Mouse (Mus musculus) kidney, postnatal 0 days (tissue): Measurements from ENCODE around the gene Pdcd2. TPM values are rescaled to one million over a fixed set of nuclear protein-coding genes. Genes with fewer than 3 reads are reported as not detected.
A peak's percentile ranks its signal among the peaks of the same experiment; 100 is the strongest.
"Not testable (repeated sequence)": the region's sequence is repeated elsewhere in the genome, so short reads cannot be mapped to it uniquely, and the experiment has no call there.

Experiments
- ATAC-seq: fragments of 200-750 bp; cut with Nextera tagmentation; replicated peaks from 2 replicates; pipeline ENCODE4 v1.8.0; 2017; ENCODE audit warnings: low read depth, moderate number of reproducible peaks, moderate TSS enrichment, moderate library complexity; ENCODE audit not compliant: low FRiP score
- DNase-seq: peaks from one replicate; pipeline ENCODE4 v3.0.0-alpha.2; 2016; ENCODE audit warnings: low spot score
- H3K27ac ChIP-seq: fragments of 300-500 bp; sonication (generic); 2 replicates; pipeline ENCODE4 v1.5.1; 2014; ENCODE audit warnings: mild to moderate bottlenecking
- H3K27me3 ChIP-seq: fragments of 300-500 bp; sonication (generic); 2 replicates; pipeline ENCODE4 v1.6.1; 2014; ENCODE audit warnings: low read length, mixed read lengths; ENCODE audit not compliant: insufficient read depth
- H3K36me3 ChIP-seq: fragments of 300-500 bp; sonication (generic); 2 replicates; pipeline ENCODE4 v1.6.1; 2014; ENCODE audit warnings: low read length, mixed read lengths; ENCODE audit not compliant: insufficient read depth
- H3K4me1 ChIP-seq: fragments of 300-500 bp; sonication (generic); replicated peaks from 2 replicates; pipeline ENCODE4 v1.6.1; 2014; ENCODE audit warnings: antibody characterized with exemption, low read length, mixed read lengths; ENCODE audit not compliant: insufficient read depth
- H3K4me2 ChIP-seq: fragments of 300-500 bp; sonication (generic); 2 replicates; pipeline ENCODE4 v1.6.1; 2014; ENCODE audit warnings: mild to moderate bottlenecking, low read length, moderate library complexity, mixed read lengths
- H3K4me3 ChIP-seq: fragments of 300-500 bp; sonication (generic); replicated peaks from 2 replicates; pipeline ENCODE4 v1.5.1; 2014; ENCODE audit warnings: low read depth, low read length
- H3K9ac ChIP-seq: fragments of 300-500 bp; sonication (generic); 2 replicates; pipeline ENCODE4 v1.6.1; 2014; ENCODE audit warnings: low read depth, low read length
- H3K9me3 ChIP-seq: fragments of 300-500 bp; sonication (generic); replicated peaks from 2 replicates; pipeline ENCODE4 v1.6.1; 2016; ENCODE audit warnings: low read length, inconsistent platforms, mixed read lengths
- CTCF ChIP-seq: IDR thresholded peaks from 2 replicates; pipeline ENCODE4 v1.5.1; 2016; ENCODE audit warnings: antibody characterized with exemption, low read depth, mild to moderate bottlenecking, moderate library complexity
- WGBS: fragments of 180-500 bp; shearing (Covaris S2); extraction: QIAGEN DNeasy Blood & Tissue Kit; methylation state at CpG from one replicate; pipeline ENCODE4 v1.1.7; 2014; 5-methylcytosine and 5-hydroxymethylcytosine counted together
- polyA plus RNA-seq: library from polyadenylated mRNA; unstranded; fragments of >200 nt; fragmentation: Nextera tagmentation; extraction: Ambion mirVana; gene quantifications from 2 replicates; pipeline ENCODE4 v1.2.1, GENCODE M21; 2015

Gene Pdcd2
- polyA plus RNA-seq, 1 experiment from 2014 or later, result 57.5 TPM

DNA sequence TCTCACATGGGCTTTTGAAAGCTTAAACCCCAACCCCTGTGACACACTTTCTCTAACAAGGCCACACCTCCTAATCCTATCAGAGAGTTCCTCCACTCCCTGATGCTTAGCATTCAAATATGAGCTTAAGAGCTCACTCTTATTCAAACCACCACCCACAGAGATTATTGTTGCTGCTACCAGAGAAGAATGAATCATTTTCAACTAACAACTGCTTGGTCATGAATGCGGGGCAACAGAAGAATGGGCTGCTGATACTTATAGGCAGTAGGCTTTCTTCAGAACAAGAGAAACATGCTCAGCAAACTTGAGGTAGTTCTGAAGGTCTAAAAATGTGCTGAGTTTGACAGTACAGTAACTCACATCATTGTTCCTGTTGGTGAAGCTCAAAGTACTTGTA is 22.6 kb upstream of the Pdcd2 start:
- whole genome bisulfite sequencing, result 55% methylated on average over 1 of the region's 1 CpGs
- DNase-seq, result no peak
- no peak overlapping the region for H3K4me2 ChIP-seq

DNA sequence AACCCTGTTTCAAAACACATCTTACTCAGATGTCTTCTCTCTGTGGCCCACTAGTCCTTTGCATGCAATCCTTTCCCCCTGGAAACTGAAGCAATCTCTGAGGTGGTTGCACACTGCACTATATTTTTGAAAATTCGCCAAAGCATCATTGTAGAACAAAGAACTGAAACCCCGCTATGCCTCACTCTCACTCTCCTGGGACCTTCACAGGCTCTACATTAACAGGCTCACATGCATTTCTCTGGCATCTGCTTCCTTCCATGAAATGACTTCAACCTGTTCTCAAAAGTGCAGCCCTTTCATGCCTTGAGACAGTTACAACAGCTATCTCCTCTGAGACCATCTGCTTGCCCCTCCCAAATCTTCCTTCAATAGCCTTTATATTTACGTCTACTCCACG is 19.3 kb upstream of the Pdcd2 start:
- ATAC-seq (no peak), DNase-seq (no peak)
- Histone ChIP-seq H3K36me3 (no peaks in the 10 kb centered on the region), H3K4me2 (no peak overlapping the region), H3K9me3 (no peaks in the 10 kb centered on the region), H3K4me1 (no peaks in the 10 kb centered on the region), H3K9ac (no peak overlapping the region), H3K27me3 (no peaks in the 10 kb centered on the region), H3K4me3 (no peak overlapping the region), H3K27ac (no peak overlapping the region)
- TF ChIP-seq CTCF, result no peak
- WGBS, result 72% methylated on average over 4 of the region's 4 CpGs

More for the DNA sequence above, 22.6 kb upstream of the Pdcd2 start:
- Histone ChIP-seq H3K36me3 (no peaks in the 10 kb centered on the region), H3K27ac (no peak overlapping the region), H3K9me3 (no peaks in the 10 kb centered on the region), H3K9ac (no peak overlapping the region), H3K4me1 (no peaks in the 10 kb centered on the region), H3K27me3 (no peaks in the 10 kb centered on the region), H3K4me3 (no peak overlapping the region)
- no peak for ATAC-seq
- no peak for TF ChIP-seq CTCF

DNA sequence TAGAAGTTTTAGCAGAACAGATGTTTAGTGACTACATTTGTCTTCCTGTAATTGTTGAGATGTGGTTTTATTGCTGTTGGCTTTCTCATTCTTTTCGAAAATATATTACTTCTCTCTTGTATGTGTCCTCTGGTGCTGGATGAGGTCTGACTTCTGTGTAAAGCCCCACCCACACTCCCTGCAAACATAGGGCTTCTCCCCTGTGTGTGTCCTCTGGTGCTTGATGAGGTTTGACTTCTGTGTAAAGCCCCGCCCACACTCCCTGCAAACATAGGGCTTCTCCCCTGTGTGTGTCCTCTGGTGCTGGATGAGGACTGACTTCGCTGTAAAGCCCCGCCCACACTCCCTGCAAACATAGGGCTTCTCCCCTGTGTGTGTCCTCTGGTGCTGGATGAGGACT is 16.8 kb upstream of the Pdcd2 start:
- WGBS, result 55% methylated on average over 4 of the region's 4 CpGs
- H3K27me3 ChIP-seq, H3K4me1 ChIP-seq, H3K9me3 ChIP-seq, H3K27ac ChIP-seq, H3K36me3 ChIP-seq, H3K4me2 ChIP-seq, H3K4me3 ChIP-seq, ATAC-seq, H3K9ac ChIP-seq, DNase-seq: not testable (repeated sequence)

DNA sequence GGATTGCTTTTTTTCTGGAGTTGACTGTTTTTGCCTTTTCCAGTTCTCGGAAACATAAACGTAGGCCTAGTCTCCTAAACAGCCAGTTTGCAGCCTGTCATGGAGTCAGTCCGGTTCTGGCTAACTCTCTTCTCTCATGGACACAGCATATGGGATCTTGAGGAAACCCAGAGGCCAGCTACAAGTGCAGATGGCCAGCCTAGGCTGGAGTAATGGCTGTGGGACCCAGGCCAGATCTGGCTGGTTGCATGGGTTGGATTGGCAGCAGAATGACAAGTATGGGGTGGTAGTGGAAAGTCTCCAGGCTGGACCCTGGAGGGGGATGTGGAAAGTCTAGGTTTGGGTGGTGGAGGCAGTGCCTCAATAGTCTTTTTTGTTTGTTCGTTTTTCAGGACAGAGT is 13.2 kb upstream of the Pdcd2 start:
- 73% methylated on average over 4 of the region's 4 CpGs for WGBS
- TF ChIP-seq CTCF, result no peak

DNA sequence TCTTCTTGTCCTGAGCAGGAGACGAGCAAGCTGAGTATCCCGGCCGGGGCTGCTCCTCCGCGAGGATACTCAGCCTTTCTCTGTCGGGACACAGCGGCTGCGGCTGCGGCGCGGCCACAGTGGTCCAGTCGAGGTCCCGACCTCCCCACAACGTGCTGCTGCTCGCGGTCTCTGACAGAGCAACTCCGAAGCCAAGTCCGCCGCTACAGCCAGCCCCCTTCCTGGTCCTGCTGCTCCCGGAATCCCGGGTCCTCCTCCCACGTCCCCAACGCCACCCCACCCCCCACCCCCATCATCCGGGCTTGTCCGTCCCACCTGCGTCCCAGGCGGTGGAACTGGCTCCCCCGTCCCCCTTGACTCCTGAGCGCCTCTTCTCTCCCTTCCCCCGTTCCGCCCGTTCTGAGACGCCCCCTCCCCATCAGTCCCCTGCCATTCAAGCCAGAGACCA is 9.4 kb upstream of the Pdcd2 start:
- DNase-seq (peak; percentile 43), ATAC-seq (peak; percentile 57; the same call in 1 of the 2 replicates)
- Histone ChIP-seq H3K4me3 (peak overlapping the region; percentile 44), H3K4me1 (peaks cover 11% of the 10 kb centered on the region; the same call in 1 of the 2 replicates), H3K27ac (no peak overlapping the region), H3K4me2 (peak overlapping the region; percentile 78), H3K27me3 (no peaks in the 10 kb centered on the region), H3K9me3 (no peaks in the 10 kb centered on the region), H3K9ac (peak overlapping the region; percentile 40; the same call in 1 of the 2 replicates), H3K36me3 (no peaks in the 10 kb centered on the region)
- TF ChIP-seq CTCF, result no peak
- under 1% methylated on average over 33 of the region's 33 CpGs for WGBS

More for the DNA sequence above, 13.2 kb upstream of the Pdcd2 start:
- ATAC-seq (no peak), DNase-seq (no peak)
- no peak overlapping the region for H3K4me3 ChIP-seq
- no peaks in the 10 kb centered on the region for H3K9me3 ChIP-seq
- H3K4me1 ChIP-seq, result peaks cover 11% of the 10 kb centered on the region; the same call in 1 of the 2 replicates
- no peaks in the 10 kb centered on the region for H3K36me3 ChIP-seq
- H3K9ac ChIP-seq, result no peak overlapping the region
- H3K27me3 ChIP-seq, result no peaks in the 10 kb centered on the region
- H3K27ac ChIP-seq, result no peak overlapping the region
- H3K4me2 ChIP-seq, result no peak overlapping the region

DNA sequence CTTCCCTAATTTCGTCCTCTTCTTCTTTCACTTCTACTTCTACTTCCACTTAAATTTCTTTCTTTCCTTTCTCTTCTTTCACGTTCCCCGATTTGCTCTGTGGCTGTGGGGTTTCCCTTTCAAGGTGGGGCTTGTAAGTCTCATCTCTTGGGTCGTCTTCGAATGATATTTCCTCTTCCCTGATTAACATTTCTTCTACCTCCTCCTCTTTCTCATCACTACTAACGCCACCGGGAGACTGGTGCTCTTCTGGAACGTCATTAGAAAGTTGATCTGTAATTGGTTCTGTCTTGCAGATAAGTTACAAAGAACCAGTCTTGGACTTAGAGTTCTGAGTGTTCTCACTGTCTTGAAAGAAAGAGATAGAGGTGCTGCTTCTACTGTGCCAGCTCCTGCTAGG is 8.8 kb upstream of the Pdcd2 start:
- DNase-seq (no peak), ATAC-seq (no peak)
- no peaks in the 10 kb centered on the region for H3K27me3 ChIP-seq
- H3K9me3 ChIP-seq, result no peaks in the 10 kb centered on the region
- peak overlapping the region; percentile 78 for H3K4me2 ChIP-seq
- peak overlapping the region; percentile 44 for H3K4me3 ChIP-seq
- no peak overlapping the region for H3K27ac ChIP-seq
- no peaks in the 10 kb centered on the region for H3K36me3 ChIP-seq
- H3K9ac ChIP-seq, result no peak overlapping the region
- TF ChIP-seq CTCF, result no peak
- peaks cover 11% of the 10 kb centered on the region; the same call in 1 of the 2 replicates for H3K4me1 ChIP-seq
- 18% methylated on average over 8 of the region's 8 CpGs for WGBS
